Mouse (Mus musculus) adrenal gland, adult 2 months (tissue): ENCODE measurements around the gene Dkk3. TPM values are rescaled to one million over a fixed set of nuclear protein-coding genes. Genes with fewer than 3 reads are reported as not detected.

Experiments used
- DNase-seq: peaks from one replicate; pipeline ENCODE4 v3.0.0; 2021
- long read RNA-seq: library from polyadenylated mRNA; stranded (forward); transcript quantifications from one replicate; pipeline ENCODE4 v2.0.0, GENCODE M21; 2021
- polyA plus RNA-seq: library from polyadenylated mRNA; depleted of rRNA; stranded (reverse); fragments of >200 nt; gene quantifications from 2 replicates; pipeline ENCODE4 v1.2.3, GENCODE M21; 2012; rRNA removed
- total RNA-seq, 2 experiments: library from RNA; stranded (reverse); gene quantifications; 2 replicates each; pipeline ENCODE4 v1.2.3; 2021

The Dkk3 gene
- total RNA-seq, result 10 to 100 TPM; 18.9 to 21.6 TPM
- 13.1 and 14.2 TPM in 2 replicates for polyA plus RNA-seq
- long read RNA-seq, partial matches to known transcripts, result 14 of 27 reads
- long read RNA-seq, other reads (novel, unspliced or antisense), result 9 of 27 reads

- no peak for DNase-seq
Measured at GRCm38 (mm10) chr7:112158942-112159341, at the start of gene Dkk3. Dkk3 (minus strand) TSS chr7:112159057.

GRCm38 (mm10) chr7:112207717-112208116 is 48.9 kb upstream of the Dkk3 start:
- DNase-seq, result no peak

- no peak for DNase-seq
Measured at GRCm38 (mm10) chr7:112205513-112205912, 46.7 kb upstream of the Dkk3 start.

- DNase-seq, result no peak
Measured at GRCm38 (mm10) chr7:112204380-112204963, 45.6 kb upstream of the Dkk3 start.

GRCm38 (mm10) chr7:112203937-112204336 is 45.1 kb upstream of the Dkk3 start:
- no peak for DNase-seq

- DNase-seq, result no peak
Measured at GRCm38 (mm10) chr7:112202843-112203242, 44.0 kb upstream of the Dkk3 start.

GRCm38 (mm10) chr7:112202194-112202593 is 43.3 kb upstream of the Dkk3 start:
- DNase-seq, result peak; percentile 81

GRCm38 (mm10) chr7:112200761-112201160 is 41.9 kb upstream of the Dkk3 start:
- DNase-seq, result no peak

GRCm38 (mm10) chr7:112199343-112199742 is 40.5 kb upstream of the Dkk3 start:
- no peak for DNase-seq

GRCm38 (mm10) chr7:112197461-112197860 is 38.6 kb upstream of the Dkk3 start:
- no peak for DNase-seq

GRCm38 (mm10) chr7:112194286-112194685 is 35.4 kb upstream of the Dkk3 start:
- no peak for DNase-seq

- DNase-seq, result no peak
Measured at GRCm38 (mm10) chr7:112192778-112193177, 33.9 kb upstream of the Dkk3 start.

- no peak for DNase-seq
Measured at GRCm38 (mm10) chr7:112192237-112192636, 33.4 kb upstream of the Dkk3 start.

- DNase-seq, result no peak
Measured at GRCm38 (mm10) chr7:112187536-112188459, 28.9 kb upstream of the Dkk3 start.

GRCm38 (mm10) chr7:112186871-112187270 is 28.0 kb upstream of the Dkk3 start:
- no peak for DNase-seq

- DNase-seq, result peak; percentile 83
Measured at GRCm38 (mm10) chr7:112185226-112185745, 26.4 kb upstream of the Dkk3 start.

GRCm38 (mm10) chr7:112184519-112185225 is 25.8 kb upstream of the Dkk3 start:
- DNase-seq, result no peak

- peak; percentile 85 for DNase-seq
Measured at GRCm38 (mm10) chr7:112183258-112183841, 24.5 kb upstream of the Dkk3 start.

GRCm38 (mm10) chr7:112180235-112180705 is 21.4 kb upstream of the Dkk3 start:
- DNase-seq, result peak; percentile 82

- no peak for DNase-seq
Measured at GRCm38 (mm10) chr7:112176627-112177026, 17.8 kb upstream of the Dkk3 start.

- no peak for DNase-seq
Measured at GRCm38 (mm10) chr7:112172669-112173068, 13.8 kb upstream of the Dkk3 start.
